Mouse (Mus musculus) adrenal gland, postnatal 4 days (tissue): Measurements from ENCODE around the gene Scgb1a1. TPM values are rescaled to one million over a fixed set of nuclear protein-coding genes. Genes with fewer than 3 reads are reported as not detected.
"Not testable (repeated sequence)": the region's sequence is repeated elsewhere in the genome, so short reads cannot be mapped to it uniquely, and the experiment has no call there.

Source experiments
- DNase-seq, 2 experiments: peaks; one replicate each; pipeline ENCODE4 v3.0.0; 2021 to 2022; ENCODE audit warnings: low spot score in 2 of 2, mixed read lengths in 2 of 2
- total RNA-seq, 2 experiments: library from RNA; stranded (reverse); gene quantifications; 2 replicates each; pipeline ENCODE4 v1.2.3; 2021

The Scgb1a1 gene
- total RNA-seq, 2 experiments from 2014 or later, result not detected

DNA sequence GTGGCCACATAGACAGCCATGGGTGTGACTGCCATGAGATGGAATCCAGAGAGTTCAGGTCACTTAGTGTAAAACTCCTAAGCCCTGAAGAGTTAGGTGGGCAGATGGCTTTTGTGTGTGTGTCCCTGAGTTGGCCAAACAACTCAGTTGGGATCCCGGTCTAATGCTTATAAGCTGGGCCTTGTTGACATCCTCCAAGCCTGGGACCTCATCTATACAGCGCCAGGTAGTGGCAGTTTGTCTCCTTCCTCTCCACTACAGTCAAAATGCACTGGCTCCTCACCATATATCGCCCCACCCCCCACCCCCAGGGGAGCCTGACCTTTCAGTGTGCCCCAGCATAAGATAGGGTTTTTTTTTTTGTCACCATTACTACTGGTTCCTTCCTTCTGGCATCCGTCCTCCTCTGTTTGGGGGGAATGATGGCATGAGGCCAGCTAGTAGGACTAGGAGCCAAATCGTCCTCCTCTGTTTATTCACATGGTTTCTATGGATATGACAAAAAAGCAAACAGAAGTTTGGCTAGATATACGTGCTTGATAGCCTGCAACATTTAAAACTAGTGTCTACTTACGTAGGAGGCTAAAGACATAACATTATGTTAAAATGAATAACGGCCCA lies 18.0 kb downstream of the Scgb1a1 start:
- no peak for DNase-seq

DNA sequence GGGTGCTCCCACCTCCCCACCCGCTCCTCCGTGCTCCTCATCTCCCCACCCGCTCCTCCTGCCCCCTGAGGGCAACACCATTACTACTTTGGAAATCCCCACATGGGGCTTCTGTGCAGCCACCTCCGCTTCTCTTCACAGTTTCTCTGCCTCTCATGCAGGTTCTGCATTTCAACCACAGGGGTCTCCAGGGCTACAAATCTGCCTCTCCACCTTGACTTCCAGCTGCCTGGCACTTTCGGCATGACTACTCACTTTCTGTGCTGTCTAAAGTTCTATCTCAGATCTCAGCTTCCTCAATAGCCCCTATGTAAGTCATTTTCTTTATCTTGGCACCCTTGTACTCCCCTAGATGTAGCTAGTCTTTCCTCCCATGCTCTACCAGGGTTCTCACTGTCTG lies 20.5 kb downstream of the Scgb1a1 start:
- DNase-seq, result no peak

DNA sequence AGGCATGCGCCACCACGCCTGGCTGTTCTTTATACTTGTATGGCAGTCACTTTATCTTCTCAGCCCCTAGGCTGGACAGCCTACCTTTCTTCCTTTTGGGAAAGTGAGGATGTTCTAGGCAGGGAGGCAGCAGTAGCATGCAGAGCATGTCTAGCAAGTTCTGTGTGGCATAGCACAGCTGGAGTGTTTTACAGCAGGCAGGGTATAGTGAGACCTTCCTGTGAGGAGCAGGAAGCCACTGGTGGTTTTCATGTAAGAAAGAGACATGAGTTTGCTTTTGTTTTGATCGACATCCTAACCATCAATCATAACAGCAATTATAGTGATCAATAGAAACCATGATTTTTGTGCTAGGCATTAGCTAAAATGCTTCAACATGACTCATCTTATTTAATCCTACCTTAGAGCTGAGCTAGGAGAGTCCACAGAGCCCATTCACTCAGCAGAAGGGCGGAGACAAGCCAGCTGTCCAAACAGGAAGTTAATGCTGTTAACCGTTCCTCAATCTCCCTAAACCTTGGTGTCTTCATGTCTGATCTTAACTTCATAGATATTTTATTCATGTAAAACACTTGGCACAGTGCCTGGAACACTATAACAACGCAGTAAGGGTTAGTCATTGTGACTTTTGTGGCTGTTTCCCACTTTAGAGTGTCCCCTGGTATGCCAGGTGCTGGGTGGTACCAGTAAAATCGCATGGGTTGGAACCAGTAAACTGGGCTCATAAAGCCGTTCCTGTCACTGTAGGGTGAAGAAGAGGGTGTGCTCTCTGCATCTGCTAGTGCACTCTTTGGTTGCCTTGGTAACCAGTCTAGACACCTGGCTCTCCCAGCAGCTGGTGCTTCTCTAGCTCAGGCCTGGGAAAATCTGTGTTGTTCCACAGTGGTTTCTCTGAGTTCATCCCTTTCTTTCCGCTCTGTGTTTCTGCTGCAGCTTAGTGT lies 21.9 kb downstream of the Scgb1a1 start:
- DNase-seq, result no peak

DNA sequence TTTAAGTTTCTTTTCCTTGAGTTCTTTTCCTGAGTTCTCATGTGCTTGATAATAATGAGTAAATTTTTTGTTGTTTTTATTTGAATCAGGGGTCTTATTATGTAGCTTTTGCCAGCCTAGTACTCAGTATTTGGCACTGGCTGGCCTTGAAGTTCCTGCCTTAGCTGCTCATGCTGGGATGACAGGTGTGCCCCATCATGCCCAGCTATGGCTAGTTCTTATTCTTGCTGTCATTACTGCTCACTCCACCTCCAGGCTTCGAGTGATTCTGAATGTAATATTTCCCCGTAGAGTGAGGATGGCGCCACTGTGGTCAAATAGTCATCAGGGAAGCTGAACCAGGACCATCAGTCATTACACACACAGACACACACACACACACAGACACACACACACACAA lies 23.9 kb downstream of the Scgb1a1 start:
- no peak for DNase-seq

DNA sequence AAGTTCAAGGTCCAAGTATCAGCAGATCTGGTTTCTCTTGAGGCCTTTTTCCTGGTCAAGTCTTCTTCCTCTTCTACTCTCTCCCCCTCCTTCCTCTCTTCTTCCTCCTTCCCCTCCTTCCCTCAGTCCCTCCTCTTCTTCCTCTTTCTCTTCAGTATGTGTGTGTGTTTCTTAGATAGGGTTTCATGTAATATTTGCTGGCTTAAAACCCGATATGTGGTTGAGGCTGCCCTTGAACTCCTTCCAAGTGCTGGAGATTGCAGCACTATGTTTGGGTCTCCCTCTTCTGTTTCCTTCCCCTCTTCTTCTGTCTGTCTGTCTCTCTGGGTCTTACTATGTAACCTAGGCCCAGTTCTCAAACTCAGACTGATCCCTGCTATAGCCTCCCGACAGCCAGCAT lies 24.9 kb downstream of the Scgb1a1 start:
- no peak for DNase-seq

DNA sequence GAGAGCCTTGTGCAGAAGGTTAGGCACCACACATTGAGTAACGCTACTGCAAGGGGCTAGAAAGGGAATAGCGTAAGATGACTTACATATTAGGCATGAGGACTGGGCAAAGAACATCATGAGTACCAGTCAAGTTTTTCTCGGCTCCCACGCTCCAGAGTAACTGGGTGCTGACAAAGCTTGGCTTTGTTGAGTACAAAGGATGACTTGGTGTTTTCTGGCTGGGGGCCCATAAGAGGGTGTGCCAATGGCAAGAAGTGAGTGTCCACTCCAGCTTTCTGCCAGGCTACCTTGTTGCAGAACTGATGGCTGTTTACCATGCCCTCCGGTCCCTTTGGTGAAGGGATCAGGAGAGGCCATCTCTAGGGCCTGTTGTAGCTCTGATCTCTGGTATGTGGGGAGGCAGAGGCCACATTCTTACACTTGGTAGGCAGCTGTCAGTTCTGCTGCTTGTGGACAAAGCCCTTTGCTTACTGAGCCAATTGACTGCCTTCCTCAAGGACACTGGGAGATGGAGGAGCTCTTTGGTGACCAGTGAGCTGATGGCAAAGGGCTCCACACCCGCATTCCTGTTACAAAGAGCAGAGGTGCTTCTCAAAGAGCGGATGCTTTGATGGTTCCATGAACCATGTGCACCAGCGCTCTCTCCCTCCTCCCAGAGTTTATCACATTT lies 26.4 kb downstream of the Scgb1a1 start:
- DNase-seq, result no peak

DNA sequence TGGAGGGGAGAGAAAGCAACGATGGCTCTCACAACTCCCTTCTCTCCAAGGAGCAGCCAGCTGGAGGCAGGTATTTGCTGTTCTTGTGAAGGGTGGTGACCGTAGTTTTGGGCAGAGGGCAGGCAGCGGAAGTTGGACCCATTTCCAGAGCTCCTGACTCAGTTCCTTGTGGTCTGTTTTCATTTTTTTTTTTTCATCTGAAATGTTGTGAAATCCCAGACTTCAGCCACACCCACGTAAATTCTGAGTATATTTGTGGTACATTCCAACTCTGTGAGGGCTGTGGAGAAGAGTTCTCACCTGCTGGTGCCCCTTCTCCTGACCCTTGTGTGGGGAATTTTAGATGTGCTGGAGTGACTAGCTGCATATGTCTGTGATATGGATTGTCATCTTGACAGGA lies 27.7 kb downstream of the Scgb1a1 start:
- DNase-seq, result no peak

DNA sequence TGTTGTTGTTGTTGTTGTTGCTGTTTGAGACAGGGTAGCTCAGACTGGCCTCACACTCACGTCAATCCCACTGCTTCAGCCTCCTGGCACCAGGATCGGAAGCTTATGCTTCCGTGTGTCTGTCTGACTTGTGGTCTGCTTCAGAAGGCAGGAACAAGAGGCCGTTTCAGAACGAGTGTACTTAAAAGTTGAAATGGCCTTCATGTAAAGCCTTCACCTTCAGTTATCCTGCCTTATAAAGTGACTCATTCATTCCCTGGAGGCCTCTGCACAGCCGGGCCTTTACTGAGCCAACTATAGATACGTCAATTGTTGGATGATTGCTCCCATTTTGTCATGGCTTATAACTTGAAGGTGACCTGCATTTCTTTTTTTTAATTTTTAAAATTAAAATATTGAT lies 28.4 kb downstream of the Scgb1a1 start:
- no peak for DNase-seq

DNA sequence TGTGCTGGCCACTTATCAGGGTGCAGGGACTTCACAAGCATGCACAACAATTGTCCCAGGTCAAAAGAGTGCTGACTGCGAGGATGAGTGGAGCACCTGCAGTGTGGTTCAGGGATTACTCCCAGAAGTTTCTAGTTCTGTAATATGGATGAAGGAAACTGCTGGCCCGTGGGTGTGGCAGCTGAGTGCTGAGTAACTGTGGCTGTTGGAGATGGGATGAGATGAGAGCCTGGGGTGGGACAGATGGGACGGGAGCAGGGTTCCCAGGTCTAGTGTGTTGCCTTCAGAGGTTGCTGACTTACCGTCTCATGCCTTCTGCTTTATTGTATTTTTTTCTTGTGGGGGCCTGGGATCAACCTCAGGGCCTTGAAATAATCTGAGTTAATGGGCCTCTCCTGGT lies 28.8 kb downstream of the Scgb1a1 start:
- DNase-seq, result no peak

DNA sequence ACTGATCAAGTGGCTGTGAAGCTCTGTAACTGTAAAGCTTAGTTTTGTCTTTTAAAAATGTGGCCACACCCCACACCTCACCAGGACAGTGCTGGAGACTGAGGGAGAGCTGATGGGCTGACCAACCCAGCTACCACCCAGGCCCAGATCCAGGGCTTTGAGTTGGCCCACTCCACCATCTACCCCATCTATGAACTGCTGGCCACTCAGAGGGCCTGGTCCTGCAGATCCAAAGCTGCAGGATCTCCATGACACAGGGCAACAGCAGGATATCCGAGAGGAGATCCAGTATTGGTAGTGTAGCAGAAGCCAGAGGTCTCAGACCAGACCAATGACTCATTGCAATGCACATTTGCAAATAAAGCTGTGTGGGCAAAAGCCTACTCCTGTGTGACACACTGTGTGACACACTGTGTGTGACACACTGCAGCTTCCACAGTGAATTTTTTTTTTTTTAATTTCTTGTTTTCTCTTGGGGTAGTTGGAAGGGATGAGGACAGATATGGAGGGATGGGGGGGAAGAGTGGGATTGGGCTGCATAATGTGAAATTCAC lies 29.4 kb downstream of the Scgb1a1 start:
- no peak for DNase-seq

DNA sequence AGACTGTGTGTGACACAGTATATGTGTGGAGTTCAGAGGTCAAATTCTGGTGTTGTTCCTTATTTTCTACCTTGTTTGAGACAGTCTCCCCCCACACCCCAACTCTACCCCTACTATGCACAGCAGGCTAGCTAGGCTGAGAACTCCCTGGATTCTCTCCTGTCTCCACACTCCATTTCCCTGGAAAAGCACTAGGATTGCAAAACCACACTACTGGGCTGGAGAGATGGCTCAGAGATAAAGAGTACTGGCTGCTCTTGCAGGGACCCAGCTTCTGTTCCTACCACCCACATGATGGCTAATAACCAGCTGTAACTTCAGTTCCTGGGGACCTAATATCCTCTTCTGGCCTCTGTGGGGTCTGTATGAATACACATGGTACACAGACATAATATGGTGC lies 30.1 kb downstream of the Scgb1a1 start:
- no peak for DNase-seq

DNA sequence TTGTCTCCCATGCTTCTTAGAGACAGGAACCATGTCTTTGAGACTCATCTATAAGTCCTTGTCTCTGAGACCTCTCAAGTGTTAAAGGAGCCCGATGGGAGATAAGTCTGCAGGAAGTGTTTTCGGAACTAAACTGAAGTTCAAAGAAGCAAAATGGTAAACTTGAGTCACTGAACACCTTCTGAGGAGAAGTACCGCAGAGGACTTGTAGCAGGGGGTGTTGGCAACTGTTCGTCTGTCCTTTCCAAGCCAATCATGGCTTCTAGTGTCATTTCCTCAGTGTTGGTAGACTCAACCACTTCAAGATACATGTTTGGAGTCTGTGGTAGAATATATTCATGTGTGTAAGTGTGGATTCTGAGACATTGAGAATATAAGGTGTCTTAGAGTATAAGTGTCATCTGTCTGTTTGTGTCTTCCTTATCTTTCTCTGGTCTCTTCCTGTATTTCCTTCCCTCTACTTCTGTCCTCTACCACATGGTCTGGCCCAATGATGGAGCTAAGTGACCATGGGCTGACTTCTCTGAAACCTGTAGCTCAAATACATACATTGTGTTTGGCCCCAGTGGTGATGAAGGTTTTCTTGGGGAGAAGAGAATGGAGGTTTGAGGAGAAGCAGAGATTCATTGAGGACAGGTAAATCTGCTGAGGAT lies 31.9 kb downstream of the Scgb1a1 start:
- DNase-seq, result no peak

DNA sequence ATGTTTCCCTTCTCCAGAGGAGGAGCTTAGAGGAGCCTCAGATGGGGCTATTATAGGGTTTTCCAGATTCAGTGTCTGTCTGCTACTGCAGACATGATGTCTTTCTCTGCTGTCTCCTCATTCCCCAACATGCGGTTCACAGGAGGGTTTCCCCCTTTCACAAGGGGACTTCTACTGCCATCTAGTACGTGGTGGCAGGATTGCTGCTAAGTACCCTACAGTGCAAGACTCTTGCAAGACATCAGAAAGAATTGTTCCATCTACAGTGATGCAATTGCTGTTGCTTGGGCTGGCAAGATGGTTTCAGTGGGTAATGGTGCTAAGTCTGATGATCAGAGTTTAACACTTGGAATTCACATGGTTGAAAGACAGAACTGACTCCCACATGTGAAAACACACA lies 32.6 kb downstream of the Scgb1a1 start:
- DNase-seq, result no peak

DNA sequence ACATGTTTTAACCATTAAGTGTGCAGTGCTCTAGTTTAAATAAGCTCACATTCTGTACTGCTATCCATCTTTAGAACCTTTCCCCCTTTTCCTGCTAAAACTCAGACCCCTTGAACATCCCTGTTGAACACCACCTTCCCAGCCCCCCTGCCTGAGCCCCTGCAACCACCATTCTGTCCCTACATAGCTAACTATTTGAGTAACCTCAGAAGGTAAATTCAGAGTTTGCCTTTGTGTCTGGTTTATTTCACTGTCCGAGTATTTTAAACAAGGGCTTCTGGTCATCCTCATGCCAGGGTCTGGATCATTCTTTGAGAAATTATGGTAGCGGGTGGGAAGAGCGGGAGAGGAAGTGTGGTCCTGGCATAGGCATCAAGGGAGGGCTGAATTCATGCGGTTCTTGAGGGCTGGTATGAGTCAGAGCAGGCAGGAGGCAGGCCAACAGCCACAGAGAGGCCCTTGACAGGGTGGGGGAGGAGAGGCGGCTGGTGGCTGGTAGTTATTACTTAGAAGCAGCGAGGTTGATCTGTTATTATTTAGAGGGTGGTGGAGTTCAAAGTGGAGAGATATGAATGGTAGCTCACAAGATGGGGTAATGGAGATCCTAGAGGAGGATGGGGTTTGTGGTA lies 34.8 kb downstream of the Scgb1a1 start:
- DNase-seq, result peak in 1 of 2 experiments; percentile 30

DNA sequence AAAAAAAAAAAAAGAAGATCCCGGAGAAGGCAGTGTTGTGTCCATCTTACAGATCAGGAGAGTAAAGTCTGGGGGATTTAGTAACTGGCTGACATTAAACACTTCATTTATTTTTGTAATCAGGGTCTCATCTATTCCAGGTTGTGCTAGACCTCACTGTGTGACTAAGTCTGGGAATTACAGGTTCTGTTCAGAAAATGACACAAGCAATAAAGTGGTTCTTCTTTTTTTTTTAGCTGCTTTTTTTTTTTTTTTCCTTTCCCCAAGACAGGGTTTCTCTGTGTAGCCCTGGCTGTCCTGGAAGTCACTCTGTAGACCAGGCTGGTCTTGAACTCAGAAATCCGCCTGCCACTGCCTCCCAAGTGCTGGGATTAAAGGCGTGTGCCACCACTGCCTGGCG lies 35.8 kb downstream of the Scgb1a1 start:
- DNase-seq, result not testable (repeated sequence)

DNA sequence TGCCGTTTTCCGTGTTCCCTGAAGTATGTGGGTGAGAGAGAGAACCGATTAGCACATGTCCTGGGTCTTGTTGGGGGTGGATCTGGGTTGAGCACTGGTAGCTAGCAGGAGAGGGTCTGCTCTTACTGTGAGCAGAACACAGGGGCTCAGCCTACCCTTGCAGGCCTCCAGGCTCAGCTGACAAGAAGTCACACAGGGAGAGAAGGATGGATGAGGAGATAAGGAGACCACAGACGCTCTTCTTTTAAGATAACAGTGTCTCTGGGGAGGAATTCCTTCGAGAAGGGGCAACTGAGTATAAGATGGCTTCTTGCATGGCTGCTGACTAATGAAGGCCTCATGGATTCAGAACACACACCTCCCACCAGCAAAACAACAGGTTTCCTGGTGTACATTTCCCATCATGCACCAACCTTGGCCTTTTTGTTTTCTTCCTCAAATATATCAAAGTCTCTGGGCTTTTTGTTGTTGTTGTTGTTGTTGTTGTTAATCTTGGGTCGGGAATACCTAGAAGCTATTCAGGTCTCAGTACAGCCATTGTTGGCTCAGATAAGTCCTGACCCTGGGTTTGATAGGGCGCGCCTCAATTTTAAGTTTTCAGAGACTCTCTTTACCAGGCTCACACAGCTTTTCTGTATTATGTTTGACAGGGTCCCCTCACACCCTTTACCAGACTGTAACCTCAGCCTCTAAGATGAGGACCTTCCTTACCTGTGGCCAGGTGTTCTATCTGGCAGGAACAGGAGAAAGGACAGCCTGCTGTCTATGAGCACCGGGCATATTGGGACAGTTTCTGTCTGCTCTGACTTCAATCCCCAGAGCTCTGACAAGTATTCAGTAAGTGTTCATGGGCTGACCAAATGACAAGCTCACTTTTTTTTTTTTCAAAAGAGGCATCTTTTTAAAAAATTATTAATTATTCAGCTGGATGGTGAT lies 37.2 kb downstream of the Scgb1a1 start:
- no peak for DNase-seq

DNA sequence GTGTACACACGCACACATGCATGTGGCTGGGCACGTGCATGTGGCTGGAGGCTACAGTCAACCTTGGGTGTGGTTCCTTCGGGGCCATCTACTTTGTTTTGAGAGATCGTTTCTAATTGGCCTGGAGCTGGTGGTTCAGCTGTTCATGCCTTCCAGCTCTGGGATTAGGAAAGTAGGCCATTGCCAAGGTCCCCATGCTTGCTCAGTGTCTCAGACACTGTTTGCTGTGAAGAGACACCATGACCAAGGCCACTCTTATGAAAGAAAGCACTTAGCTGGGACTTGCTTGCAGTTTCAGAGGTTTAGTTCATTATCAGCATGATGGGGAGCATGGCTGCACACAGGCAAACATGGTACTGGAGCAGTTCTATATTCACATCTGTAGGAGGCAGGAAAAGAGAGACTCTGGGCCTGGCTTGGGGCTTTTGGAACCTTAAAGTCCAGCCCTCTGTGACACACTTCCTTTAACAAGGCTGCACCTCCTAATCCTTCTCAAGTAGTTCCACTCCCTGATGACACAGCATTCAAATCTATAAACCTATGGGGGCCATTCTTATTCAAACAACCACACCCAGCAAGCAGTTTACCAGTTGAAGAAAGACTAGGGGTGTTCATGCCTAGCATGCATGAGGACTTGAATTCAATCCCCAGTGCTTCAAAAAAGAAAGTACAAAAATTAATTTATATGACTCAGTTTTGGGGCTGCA lies 38.6 kb downstream of the Scgb1a1 start:
- no peak for DNase-seq

DNA sequence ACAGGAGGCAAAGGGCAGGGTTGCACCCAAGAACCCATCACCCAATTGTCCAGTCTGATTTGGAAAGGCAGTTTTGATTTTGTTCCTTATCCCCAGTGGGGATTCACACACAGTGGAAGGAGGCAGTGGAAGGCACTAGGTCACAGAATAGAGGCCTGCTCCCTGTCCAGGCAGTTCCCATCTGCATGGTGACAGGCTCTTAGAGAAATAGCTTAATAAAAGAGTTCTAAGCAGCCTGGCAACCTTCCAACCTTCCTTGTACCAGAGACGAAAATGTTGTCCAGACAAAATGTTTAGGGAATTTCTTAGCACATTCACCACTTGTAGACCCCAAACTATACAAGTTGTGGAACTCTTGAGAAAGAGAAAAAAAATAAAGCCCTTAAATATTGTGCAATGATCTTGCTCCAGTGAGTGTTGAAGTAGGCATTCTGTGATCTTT lies 39.8 kb downstream of the Scgb1a1 start:
- DNase-seq, result no peak
